Mouse (Mus musculus) mouse trophoblast stem cell (cell line): ENCODE results near the gene Arhgef10l.

Experiments used
- in situ Hi-C, 2 experiments: fragments of 300-500 bp; cut with MseI, MboI; formaldehyde crosslinking; loops; 2 replicates in 1 of 2; 3 replicates in 1 of 2; pipeline ENCODE4 v1.15.1; 2025

Gene Arhgef10l

DNA sequence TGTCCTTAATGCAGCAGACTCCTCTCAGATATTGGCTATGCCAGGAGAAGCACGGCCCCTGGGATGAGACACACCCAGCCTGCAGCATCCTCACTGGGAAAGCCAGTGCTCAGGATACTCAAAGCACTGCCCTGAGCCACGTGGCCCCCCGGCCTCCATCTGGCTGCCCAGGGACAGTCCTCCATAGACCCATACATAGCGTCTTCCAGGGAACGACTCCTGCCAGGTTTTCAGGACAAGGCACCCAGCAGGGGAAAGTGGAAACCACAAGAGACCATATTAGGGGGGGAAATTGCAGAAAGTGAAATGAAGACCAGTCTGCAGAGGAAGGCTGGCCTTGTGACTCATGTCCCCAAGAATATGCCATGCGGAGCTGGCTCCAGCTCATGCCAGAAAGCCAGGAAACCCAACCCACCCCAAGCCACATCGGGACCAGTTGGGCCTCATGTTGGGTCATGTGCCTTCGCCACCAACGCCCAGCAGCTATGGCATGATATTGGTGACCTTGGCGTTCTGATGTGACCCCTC lies 30.9 kb downstream of the Arhgef10l start:
- in situ Hi-C loops: no loop called here

DNA sequence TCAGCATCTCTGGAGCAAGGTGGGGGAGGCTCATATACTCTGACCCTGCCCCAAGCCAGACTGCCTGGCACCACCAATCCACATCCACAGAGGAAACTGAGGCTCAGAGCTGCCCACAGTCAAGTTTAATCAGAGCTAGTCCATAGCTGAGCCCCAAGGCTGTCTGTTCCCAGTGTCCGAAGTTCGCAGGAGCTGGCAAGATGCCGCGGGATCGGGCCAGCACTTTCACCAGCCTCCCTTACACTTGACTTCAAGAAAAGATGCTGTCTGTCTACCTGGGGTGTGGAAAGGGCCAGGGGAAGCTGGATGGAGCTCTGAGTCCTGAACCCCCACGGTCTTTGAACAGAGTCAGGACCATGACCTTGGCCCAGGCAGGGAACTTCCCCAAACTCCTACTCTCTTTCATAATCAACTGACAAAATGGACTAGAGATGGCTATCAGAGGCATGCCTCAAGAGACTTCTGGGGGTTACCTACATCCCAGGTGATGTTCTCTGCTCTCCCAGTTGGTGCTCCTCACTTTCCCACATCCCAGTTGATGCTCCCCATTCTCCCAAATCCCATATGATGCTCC lies 34.4 kb downstream of the Arhgef10l start:
- in situ Hi-C loops: no loop called here

DNA sequence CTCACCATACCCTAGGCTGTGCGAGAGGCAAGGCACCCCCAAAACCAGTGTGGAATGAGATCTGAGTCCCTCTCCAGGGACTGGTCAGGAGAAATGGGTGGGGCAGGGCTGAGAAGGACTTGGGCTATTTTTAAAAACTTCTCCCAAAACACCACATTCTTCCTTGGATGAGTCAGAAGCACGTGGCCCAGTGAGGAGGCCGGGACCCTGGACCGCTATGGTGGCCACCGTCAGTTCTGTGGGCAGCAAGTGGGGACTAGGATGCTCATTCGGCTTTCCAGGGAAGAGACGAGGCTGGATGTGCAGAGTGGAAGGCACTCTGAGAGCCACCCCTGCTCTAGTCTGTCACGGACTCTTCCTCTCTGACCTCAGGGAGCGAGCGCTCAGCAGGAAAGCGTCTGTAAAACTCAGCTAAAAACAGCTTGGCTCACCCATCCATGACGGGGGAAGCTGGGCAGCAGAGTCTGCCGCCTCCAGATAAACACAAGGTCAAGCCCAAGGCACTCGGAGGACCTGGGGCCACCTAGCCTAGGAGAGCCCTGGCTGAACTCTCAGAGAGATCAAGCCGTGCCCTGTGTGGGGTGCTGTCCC lies 35.1 kb downstream of the Arhgef10l start:
- in situ Hi-C loops: no loop called here

DNA sequence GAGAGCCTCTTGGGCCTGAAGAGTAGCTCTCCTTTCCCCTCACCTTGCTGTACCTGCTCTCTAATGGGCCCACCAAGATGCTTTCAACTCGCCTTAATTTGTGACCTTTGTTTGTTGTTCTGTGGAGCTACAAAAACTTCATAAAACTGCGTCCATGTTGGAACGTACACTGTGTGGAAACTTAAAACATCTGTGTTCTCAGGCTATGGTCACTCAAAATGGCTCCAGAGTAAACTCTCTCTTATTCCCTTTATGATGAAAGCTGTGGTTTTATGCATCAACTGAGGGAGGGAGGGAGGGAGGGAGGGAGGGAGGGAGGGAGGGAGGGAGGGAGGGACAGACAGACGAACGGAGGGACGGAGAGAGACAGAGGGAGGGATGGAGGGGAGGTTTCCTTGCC lies 35.7 kb downstream of the Arhgef10l start:
- in situ Hi-C loops: no loop called here

DNA sequence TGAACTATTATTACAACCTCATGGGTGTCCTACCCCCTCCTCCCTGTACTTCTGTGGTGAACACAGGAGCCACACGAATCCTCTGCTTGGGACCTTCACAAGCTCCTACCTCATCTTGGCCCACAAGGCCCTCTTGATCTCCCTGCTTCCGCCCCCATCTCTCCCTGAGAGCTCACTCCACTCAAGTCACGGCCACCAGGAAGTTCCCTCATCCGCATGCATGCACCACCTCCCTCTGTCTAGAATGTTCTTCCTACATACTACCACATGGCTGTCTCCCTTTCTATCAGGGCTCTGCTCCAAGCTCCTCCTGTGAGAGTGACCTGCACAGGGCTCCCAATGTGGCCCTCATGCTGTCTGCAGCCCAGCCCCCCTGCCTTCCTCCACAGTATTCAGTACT lies 36.8 kb downstream of the Arhgef10l start:
- in situ Hi-C loops: no loop called here

DNA sequence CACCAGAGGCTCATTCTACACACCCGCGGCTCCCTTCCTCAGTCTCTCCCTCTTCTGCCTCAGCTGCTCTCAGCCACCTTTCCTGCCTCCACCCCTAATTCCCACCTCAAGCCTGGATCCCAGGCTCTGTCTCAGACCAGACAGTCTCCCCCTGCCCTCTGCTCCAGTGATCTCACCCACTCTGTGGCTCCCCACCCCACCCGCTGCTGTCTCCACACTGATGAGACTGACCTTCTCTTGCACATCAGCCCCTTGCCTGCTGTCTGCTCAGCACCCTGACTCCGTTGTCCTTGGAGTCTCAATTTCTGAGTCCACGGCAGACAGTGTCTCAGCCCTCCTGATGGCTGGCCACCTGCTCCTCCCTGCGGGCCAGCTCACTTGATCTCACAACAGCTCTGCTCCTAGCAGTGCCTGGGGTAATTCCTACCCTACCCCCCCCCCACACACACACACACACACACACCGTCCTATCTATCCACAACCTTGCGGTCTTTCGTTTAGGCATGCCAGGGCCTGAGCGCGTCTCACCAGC lies 37.3 kb downstream of the Arhgef10l start:
- in situ Hi-C loops: no loop called here

DNA sequence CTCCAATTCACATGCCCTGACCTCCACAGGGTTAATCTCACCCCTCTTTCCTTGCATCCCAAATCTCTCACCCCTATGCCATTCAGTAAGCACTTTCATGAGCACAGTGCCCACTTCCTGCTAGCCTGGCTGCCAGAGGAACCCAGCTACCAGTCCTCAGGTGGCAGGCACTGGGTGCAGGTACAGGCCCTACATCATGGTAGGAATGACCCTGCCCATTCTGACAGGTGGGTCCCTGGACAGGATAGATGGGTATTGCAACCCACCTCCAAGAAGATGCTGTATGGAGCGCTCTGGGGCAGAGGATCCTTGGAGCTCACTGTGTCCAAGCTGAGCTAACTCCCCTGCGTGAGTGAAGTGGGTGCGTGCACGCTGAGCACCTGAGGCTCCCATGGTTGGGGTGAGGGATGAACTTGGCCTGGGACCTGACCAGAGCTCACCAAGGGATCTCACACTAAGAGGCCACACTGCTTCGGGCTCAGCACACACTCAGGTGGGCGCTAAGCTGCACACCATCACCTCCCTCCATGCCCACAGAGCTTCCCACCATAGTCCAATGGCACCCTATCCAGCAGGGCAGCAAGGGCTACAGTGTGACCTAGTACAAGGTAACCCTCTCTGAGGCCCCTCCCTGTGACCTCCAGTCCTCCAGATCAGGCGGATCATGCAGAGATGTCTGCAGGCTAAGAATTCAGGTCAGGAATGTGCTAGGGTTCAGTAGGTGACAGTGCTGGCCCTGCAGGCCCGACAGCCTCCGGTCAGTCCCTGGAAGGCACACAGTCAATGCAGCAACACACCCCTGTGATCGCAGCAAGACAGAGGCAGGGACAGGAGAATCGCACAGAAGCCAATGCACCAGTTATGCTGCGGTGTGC lies 39.9 kb downstream of the Arhgef10l start:
- in situ Hi-C loops: no loop called here

DNA sequence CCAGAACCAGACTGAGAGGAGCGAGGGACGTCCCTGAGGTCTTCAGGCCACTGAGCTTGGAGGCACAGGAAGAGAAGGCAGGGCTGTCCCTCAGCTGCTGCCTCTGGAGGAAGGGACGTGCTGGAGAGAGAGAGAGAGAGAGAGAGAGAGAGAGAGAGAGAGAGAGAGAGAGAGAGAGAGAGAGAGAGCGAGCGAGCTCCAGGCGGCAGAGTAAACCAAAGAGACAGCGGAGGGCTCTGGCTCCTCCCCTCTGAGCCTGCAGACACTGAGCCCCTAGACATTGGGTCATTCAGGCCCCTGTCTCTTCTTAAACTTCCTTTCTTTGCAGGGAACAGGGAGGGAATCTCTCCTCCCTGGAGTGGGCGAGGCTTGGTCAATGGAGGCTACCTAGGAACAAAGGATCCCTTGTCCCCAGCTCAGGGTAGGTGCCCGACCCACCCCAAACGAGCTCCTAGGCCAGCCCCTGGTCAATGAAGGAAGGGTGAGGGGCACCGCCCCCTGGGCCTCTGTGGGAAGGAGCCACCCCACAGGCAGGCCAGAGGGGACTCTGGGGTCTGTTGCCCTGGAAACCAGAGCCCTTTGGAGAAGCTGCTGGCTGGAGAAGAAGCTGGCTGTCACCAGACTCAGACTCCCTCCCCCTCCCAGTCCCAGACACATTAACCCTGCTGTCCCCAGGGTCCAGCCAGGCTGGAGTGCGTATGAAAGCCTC lies 41.2 kb downstream of the Arhgef10l start:
- in situ Hi-C loops: no loop called here

DNA sequence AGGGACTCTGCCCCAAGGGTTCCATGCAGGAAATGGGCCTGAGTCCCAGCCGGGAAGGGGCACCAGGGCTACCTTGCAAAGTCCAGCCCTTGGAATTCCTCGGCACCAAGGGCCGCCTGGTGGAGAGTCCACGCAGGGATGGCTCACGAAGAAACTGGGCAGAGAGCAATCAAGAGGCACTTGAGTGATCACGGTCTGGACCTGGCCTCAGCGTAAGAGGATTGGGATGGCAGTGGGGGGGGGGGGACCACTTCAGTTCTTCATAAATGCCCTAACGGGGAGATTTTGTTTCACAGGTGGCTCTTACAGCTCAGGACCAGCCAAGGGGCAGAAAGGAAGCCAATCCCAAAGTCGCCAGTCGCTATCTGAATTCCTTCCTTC lies 41.7 kb downstream of the Arhgef10l start:
- in situ Hi-C loops: no loop called here

DNA sequence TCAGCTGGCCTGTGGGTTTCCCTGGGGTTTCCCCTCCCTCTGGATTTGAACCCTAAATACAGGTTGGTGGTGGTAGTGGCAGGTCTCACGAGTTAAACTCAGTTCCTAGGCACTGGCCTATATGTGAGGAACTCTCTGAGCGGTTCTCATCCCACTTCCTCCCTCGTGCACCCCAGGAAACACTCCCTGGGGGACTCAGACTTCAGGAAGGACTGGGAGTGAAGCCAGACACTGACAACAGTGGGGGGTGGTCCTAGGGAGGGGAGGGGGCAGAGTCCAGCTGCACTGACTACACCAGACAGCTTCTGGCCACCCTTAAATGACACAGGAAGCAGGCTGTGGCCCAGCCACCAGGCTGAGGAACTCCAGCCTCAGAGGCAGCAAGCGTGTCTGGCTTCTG lies 43.0 kb downstream of the Arhgef10l start:
- in situ Hi-C loops: no loop called here

DNA sequence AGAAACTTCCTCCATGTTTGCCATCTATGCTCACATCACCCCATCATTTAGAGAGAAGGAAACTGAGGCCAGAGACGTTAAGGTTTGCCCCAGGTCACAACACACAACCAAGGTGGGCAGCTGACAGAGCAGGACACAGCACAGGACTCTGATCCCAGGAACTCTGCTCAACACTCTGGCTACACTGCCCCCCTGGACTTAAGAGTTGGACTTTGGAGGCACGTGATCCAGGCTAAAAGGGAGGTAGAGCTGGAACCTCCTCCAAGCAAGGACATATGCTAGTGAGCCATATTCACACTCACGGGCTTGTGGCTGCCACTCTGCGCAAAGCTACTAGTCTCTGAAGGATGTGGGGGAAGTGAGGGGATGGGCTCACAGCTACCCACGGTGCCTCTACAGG lies 45.3 kb downstream of the Arhgef10l start:
- in situ Hi-C loops: no loop called here

DNA sequence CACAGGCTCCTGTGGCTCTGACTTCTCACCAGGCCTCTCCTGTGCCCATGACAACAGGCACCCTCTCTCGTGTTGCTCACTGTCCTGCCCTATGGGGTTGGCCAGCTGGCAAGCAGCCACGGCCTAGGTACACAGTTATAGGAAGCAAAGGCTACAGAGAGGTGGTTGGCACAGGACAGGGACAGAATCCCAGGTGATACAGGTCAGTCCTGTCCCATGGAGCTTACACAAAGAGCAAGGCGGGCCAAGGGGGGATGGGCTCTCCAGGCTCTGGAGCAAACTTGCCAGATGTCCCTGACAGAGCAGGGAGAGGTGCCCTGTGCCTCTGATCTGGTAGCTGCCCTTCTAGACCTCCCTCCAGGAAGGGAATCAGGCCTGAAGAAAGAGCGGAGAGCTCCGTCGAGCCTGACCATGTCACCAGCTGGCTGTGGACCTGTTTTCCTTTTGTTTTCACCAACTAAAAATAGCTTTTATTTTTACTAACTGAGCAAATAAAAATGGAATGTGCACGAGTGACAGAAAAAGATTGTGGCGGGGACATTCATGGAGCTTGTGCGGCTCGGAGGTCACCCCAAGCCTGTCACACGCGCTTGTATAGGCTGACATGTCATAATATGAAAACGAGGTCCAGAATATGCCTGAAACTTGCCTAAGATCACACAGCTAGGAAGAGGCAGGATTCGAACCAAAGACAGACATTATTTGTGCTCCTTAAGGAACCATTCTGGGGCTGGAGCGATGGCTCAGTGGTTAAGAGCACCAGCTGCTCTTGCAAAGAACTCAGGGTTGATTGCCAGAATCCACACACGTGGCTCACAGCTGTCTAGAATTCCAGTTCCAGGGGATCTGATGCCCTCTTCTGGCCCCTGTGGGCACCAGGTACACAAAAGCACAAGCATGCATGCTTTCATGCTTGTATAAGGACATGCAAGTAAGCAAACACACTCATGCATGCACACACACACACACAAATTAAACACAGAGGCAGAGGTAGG lies 48.1 kb downstream of the Arhgef10l start:
- in situ Hi-C loops: no loop called here

DNA sequence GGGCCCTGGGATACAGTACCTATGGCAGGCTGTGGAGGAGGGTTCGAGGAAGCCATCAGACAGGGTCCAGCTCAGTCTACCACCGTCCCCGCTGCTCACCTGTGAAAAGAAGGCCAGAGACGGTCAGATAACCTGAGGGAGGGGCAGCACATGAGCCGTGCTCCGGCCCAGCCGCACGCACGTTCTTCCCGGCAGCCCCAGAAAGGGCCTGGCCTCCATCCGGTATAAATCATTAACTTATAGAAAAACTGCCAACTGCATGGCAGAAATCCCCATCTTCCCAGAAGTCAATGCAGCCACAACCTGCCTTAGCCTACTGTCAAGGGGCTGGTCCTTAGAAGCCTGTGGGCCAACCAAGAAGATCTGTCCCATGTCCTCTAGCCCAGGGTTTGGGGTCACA lies 48.9 kb downstream of the Arhgef10l start:
- in situ Hi-C loops: no loop called here

DNA sequence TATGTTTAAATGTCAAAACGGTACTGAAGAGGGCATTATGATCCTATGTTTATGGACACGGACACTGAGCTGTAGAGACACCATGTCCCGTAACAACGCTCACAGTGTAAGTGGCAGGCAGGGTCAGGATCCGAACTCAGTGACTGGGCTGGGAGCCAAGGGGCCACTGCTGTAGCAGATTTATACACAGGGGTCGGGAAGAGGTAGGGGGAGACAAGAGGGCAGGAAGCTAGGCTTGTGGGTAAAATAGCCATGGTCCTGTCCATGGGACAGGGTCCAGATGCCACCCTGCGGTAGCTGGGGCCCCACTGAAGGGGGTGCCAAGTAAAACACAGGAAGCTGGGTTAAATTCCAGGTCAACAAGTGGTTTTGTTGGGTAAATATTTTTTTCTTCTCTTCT lies 49.6 kb downstream of the Arhgef10l start:
- in situ Hi-C loops: no loop called here

DNA sequence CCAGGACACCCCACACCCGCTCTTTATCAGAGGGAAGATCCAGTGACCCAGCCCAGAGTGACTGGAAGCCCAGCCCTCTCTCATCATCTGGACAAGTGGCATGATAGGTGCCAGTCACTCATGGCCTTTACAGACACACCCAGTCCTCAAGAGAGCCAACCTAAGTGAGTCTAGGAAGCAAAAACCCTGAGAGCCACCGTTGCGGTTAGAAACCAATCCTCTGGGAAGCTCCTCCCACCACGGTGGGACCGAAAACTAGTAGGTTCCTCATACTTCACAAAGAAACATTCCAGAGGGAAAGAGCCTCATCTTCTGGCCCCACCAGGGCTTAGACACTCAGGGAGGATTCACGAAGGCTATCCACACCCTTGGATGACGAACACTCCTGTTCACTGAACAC lies 50.0 kb downstream of the Arhgef10l start:
- in situ Hi-C loops: no loop called here

DNA sequence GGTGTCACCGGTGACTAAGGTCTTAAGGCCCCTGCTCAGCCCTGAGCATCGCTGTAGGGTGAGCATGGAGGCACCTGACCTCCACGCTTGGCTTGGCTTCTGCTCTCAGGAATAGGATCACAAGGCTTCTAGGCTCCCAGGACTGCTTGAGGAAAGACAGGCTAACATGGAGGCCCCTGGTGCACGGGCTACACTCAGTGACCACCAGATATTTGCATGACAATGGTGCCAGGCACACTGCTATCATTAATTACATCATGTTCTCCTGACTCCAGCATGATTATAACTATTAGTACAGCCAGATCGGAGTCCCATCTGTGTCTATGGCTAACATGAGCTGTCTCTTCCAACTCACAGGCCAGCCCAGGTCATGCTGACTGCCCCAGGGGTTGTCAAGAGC lies 51.3 kb downstream of the Arhgef10l start:
- in situ Hi-C loops: no loop called here

DNA sequence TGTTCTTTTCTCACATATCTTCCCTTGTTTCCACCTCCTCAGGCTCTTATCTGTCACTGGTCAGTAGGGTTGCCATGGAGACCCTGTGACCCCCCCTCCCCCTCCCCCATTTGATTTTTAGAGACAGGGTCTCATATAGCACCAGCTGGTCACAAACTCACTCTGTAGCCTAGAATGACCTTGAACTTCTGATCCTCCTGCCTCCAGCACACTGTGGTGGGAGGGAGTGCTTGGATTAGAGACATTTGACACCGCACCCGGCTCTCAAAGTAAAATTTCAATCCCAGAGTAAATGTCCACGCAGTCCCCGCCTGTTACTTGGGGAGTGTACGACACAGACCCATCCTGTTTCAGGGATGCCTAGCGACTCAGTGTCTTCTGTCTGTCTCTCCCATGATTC lies 51.7 kb downstream of the Arhgef10l start:
- in situ Hi-C loops: no loop called here

DNA sequence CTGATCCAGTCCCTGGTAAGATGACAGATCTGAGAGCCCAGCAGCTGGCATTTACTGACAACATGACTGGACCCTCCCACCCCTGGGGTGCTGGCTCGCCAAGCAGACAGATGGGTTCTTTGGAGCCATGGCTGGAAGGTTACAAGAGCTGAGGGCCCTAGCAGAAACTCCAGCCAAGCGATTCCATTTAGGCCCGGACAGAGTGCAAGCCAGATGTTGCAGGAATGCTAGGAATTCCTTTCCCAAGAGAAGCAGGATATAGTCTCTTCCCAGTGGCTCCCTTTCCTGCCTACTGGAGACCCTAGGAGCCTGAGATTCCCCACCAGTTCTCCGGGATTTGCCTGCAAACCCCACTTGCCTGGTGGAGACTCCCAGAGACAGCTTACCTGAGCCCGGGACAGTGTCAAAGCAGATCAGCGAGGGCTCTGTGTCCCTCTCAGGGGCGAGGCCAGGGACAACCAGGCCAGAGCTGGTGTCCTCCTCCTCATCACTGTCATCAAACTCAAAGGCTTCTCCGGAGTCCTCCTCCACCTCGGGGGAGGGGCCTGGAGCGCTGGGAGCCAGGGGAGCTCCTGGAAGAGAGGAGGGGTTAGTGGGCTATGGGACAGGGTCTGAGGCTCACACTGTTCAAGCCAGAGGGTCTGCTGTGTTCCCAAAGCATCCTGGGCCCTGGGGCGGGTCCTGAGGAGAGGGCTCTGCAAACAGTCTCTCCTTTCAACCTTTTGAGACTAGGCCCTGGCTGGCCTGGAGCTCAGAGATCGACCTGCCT lies 54.8 kb downstream of the Arhgef10l start:
- in situ Hi-C loops: no loop called here

DNA sequence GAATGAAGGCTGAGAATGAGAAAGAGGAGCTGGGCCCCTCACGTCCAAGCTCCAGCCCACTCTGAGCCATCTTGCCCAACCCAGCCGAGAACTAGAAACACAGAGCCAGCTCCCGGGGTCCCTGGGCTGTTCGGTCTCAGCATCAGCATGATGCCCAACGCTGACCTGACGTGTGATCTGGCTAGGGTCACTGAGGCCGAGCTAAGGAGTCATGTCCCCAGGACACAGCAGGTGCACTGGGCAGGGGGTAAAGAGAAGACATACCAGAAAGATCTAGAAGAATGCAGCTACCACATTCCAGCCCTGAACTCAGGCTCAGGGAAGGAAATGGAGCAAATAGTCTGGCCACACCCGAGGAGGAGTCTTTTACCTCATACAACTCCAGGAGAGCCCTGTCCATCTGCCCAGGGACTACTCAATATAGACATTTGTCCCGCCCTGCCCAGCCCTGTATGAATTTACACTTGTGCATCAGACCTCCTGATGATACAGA lies 57.5 kb downstream of the Arhgef10l start:
- in situ Hi-C loops: no loop called here

DNA sequence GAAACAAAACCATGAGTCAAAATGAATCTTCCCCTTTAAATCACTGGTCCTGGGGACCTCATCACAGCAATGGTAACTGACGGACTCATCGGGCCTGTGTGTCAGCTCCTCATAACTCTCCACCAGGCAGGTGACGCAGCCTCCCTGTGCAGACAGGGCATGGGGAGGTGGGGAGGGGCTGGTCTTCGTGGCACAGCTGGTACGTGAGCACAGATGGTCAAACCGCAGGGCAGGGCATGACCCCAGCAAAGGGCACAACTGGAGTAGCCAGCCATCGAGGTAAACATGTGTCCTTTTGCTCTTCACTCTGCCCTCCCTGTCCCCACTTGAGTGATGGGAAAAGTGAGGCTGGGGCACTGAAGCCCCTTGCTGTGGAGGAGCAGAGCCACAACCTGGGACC lies 59.0 kb downstream of the Arhgef10l start:
- in situ Hi-C loops: no loop called here
